Mouse (Mus musculus) kidney, postnatal 14 days (tissue): ENCODE data around the gene Tmem101.
"Not testable (repeated sequence)": the region's sequence is repeated elsewhere in the genome, so short reads cannot be mapped to it uniquely, and the experiment has no call there.

Experiments
- DNase-seq: peaks from one replicate; pipeline ENCODE4 v3.0.0; 2022; ENCODE audit warnings: mixed read lengths

Gene Tmem101

GRCm38 (mm10) chr11:102156039-102156785 lies at the start of gene Tmem101:
Tmem101 (minus strand) TSS chr11:102156404.
- peak; percentile 94 for DNase-seq

GRCm38 (mm10) chr11:102201408-102201821 lies 45.2 kb upstream of the Tmem101 start:
- DNase-seq, result no peak

GRCm38 (mm10) chr11:102199856-102200255 lies 43.7 kb upstream of the Tmem101 start:
- no peak for DNase-seq

GRCm38 (mm10) chr11:102198245-102198644 lies 42.0 kb upstream of the Tmem101 start:
- no peak for DNase-seq

- DNase-seq, result no peak
Measured at GRCm38 (mm10) chr11:102196018-102196797, 40.0 kb upstream of the Tmem101 start.

- DNase-seq, result no peak
Measured at GRCm38 (mm10) chr11:102193657-102194440, 37.6 kb upstream of the Tmem101 start.

GRCm38 (mm10) chr11:102190848-102191247 lies 34.6 kb upstream of the Tmem101 start:
- no peak for DNase-seq

GRCm38 (mm10) chr11:102189461-102190436 lies 33.5 kb upstream of the Tmem101 start, which contains the start of gene G6pc3:
G6pc3 (plus strand) TSS chr11:102189620.
- DNase-seq, result peak; percentile 94

- no peak for DNase-seq
Measured at GRCm38 (mm10) chr11:102188980-102189379, 32.8 kb upstream of the Tmem101 start.

- no peak for DNase-seq
Measured at GRCm38 (mm10) chr11:102186235-102186634, 30.0 kb upstream of the Tmem101 start.

GRCm38 (mm10) chr11:102185677-102186076 lies 29.5 kb upstream of the Tmem101 start:
- DNase-seq, result no peak

- peak; percentile 96 for DNase-seq
Measured at GRCm38 (mm10) chr11:102184646-102185495, 28.7 kb upstream of the Tmem101 start, which contains the start of gene Lsm12. Lsm12 (minus strand) TSS chr11:102185296.

- DNase-seq, result no peak
Measured at GRCm38 (mm10) chr11:102184253-102184645, 28.0 kb upstream of the Tmem101 start.

GRCm38 (mm10) chr11:102179836-102180235 lies 23.6 kb upstream of the Tmem101 start:
- no peak for DNase-seq

- no peak for DNase-seq
Measured at GRCm38 (mm10) chr11:102168689-102169088, 12.5 kb upstream of the Tmem101 start.

- no peak for DNase-seq
Measured at GRCm38 (mm10) chr11:102167539-102167938, 11.3 kb upstream of the Tmem101 start.

GRCm38 (mm10) chr11:102165971-102166722 lies 9.9 kb upstream of the Tmem101 start:
- peak; percentile 22 for DNase-seq

GRCm38 (mm10) chr11:102159781-102160180 lies 3.6 kb upstream of the Tmem101 start:
- DNase-seq, result no peak

- not testable (repeated sequence) for DNase-seq
Measured at GRCm38 (mm10) chr11:102158024-102158423, 1.8 kb upstream of the Tmem101 start.

GRCm38 (mm10) chr11:102156786-102157089 lies 534 bp upstream of the Tmem101 start:
- no peak for DNase-seq
